Mouse (Mus musculus) ZHBTc4 (cell line): ENCODE measurements around the gene Dynlt1a.
A peak's percentile ranks its signal among the peaks of the same experiment; 100 is the strongest.
"Not testable (repeated sequence)": the region's sequence is repeated elsewhere in the genome, so short reads cannot be mapped to it uniquely, and the experiment has no call there.

ENCODE experiments used
- DNase-seq: peaks from one replicate; pipeline ENCODE4 v3.0.0-alpha.2; 2011; ENCODE audit warnings: low read depth, low spot score

The Dynlt1a gene

DNA sequence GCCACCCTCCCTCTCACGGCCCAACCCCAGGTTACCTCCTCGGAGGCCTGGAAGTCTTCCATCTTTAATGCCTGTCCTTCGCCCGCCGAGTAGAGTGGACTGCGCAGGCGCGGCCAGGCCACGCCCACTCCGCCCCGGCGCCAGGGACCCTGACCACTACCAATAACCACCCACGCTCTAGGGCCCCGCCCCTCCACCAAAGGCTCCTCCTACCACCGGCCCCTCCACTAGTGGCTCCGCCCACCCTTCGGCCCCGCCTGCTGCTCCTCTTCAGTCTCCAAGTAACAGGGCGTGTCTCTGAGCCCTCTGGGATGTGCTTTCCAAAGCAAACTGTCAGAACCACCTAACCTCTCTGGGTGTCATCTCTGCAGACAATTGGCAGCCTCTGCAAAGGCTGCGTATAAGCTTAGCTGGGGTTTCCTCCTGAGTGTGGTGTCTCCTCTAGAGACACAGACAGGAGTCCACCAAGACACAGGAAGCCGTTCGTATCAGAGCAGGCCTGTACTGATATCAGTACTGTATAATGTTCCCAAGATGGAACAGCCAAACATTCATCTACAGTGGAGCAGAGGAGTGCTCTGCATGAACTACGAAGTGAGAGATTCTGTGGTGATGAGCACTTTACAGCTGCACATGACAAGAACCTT is at the start of gene Dynlt1a:
Gene Dynlt1a, minus strand, starts transcription at position 162 of the 647 bp plus-strand sequence.
- DNase-seq = peak; percentile 98

DNA sequence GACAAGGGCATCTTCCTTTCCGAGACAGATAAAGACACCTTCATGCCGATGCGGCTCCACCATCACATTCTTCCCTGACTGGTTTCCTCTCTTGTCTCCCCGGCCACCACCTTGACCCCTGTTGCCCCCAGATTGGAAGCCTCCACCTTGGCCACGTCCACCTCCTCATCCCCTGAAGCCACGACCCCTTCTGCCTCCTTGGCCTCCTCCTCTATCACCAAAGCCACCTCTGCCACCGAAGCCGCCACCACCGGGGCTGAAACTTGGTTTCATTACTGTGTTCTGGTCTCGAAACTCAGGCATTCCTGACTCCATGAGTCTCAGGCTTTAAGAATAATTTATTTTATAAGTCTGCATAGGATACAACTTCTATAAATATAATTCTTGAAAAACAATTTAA is 38.0 kb upstream of the Dynlt1a start:
- not testable (repeated sequence) for DNase-seq

DNA sequence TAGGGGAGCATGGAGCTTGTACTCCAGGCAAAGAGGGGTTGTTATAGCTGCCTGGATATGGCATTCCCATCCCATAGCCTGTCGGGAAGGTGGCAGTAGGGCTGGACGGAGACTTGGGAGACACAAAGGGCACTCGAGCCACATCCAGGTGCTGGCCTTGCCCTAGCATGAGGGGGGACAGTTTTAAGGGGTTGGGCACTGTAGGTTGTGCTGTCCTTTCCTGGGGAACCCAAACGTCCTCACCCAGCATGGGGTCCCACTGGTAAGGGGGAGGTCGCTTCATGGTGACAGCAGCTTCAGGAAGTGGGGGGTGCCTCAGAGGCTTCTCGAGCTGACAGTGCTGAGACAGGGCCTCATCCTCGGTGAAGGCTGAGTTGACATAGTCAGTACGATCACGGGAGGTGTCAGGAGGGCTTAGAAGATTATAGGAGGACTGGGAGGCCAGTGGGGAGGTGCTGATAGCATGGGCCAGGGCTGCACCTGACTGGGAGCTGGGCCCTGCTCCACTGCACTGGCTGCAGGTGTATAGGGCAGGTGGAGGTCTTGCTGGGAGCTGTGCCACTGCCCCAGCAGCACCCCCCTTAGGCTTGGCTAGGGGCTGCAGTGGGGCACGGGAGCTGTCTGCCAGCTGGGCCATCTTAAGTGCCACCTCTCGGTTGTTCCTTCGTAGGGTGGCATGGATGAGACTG is 25.4 kb upstream of the Dynlt1a start:
- not testable (repeated sequence) for DNase-seq

- DNase-seq = not testable (repeated sequence)
Observed at GRCm38 (mm10) chr17:6328997-6329396, 11.7 kb upstream of the Dynlt1a start.

DNA sequence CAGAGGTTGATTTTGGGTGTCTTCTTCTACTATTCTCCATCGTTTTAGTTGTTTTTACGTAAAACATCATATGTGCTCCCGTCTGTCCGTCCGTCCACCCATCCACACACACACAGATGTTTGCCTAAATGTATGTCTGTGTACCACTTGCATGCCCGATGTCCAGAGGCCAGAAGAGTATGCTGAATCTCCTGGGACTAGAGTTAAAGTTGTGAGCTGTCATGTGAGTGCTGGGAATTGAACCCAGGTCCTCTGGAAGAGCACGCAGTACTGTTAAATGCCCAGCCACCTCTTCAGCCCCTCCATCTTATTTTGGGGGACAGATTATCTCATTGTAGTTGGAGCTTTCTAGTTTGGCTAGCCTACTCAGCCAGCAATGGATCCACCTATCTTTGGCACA is 10.3 kb upstream of the Dynlt1a start:
- not testable (repeated sequence) for DNase-seq

- DNase-seq = not testable (repeated sequence)
Observed at GRCm38 (mm10) chr17:6325543-6325942, 8.2 kb upstream of the Dynlt1a start.

GRCm38 (mm10) chr17:6325021-6325420 is 7.7 kb upstream of the Dynlt1a start:
- not testable (repeated sequence) for DNase-seq

GRCm38 (mm10) chr17:6321778-6322101 is 4.4 kb upstream of the Dynlt1a start:
- not testable (repeated sequence) for DNase-seq

- not testable (repeated sequence) for DNase-seq
Observed at GRCm38 (mm10) chr17:6321081-6321777, 3.9 kb upstream of the Dynlt1a start.

DNA sequence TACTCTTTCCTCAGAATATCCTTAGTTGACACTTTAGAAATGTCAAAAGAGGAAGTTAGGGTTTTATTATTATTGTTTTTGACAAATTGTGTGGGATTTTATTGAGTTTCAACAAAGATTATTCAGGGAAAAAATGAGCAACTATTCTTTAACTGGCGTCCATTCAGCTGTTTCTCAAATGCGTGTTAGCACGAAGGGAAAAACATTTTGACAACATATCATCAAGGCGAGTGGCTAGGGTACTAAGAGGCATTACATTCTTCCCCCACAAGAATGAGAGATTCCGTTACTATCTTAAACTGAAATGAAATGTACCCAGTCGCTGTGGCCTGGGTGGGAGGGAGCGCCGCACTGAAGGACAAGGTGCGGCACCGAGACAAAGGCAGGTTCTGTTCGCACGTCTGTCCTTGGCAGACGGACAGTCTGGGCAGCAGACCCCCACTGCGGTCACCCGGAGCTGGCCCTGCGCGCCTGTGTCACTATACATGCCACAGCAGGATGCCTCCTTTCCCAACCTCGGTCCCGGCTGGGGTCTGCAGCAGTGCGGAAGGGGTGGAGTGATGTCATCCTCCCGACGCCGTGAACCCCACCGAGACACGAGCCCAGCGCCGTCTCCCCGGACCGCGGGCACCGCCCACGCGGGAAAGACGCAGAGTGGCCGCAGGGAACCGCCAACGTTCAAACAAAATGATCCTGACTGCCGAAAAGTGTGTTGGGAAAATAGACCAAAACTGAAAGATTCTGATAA is 747 bp downstream of the Dynlt1a start:
- peak; percentile 3 for DNase-seq

DNA sequence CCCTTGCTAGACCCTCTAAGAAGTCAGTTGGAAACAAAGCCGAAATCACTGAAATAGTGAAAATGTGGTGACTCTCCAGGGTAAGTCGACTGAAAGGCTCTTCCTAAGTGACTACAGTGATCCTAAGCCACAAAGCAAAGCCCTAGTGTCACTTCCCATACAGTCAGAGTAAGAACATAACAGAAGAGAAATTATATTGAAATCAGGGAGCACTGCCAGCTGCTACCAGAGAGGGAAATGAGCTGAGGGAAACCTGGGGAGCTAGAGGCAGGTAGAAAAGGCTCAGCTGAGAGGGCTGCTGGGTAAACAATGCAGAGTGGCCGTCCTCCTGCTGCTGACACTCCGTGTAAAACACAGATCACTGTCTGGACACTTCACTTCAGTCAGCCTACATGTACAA is 1.6 kb downstream of the Dynlt1a start:
- not testable (repeated sequence) for DNase-seq

DNA sequence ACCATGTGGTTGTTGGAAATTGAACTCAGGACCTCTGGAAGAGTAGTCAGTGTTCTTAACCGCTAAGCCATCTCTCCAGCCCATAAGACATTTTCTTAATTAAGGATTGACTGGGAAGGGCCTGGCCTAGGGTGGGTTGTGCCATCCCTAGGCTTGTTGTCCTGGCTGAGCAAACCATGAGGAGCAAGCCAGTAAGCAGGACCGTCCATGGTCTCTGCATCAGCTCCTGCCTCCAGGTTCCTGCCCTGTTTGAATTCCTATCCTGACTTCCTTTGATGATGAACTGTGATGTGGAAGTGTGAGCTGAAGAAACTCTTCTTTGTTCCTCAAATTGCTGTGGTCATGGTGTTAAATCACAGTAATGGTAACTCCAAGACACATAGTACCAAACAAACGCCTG is 2.8 kb downstream of the Dynlt1a start:
- not testable (repeated sequence) for DNase-seq

- DNase-seq = peak; percentile 67
Observed at GRCm38 (mm10) chr17:6312755-6313154, 4.5 kb downstream of the Dynlt1a start.

- not testable (repeated sequence) for DNase-seq
Observed at GRCm38 (mm10) chr17:6311716-6312115, 5.6 kb downstream of the Dynlt1a start.

- not testable (repeated sequence) for DNase-seq
Observed at GRCm38 (mm10) chr17:6306503-6306902, 10.8 kb downstream of the Dynlt1a start.

DNA sequence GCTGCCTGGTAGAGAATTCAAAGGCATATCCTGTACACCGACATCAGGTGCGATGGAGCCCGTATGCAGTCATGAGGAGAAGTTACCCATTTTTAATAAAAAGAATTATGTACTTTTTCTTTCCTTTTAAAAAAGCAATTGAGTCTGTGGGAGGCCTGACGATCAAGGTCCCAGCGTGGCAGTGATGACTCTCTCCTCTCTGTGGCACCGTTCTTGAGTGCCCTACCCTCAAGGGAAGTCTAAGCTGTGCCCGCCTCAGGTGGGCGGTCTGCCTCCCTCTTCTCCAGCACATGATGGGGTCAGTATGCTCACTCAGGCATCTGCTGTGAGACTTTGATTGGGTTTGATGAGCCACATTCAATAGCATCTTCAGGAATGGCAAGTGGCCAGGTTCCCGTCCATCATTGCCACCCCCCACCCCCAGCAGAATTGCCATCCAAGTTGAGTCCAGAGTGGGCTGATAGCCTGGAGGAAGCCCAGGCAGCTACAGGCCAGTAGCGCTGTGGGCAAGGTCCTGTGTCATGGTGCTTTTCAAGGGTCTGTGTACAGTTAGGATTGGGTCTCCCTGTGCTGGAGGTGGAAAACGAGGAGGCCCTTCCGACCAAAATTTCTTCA is 11.5 kb downstream of the Dynlt1a start:
- not testable (repeated sequence) for DNase-seq

DNA sequence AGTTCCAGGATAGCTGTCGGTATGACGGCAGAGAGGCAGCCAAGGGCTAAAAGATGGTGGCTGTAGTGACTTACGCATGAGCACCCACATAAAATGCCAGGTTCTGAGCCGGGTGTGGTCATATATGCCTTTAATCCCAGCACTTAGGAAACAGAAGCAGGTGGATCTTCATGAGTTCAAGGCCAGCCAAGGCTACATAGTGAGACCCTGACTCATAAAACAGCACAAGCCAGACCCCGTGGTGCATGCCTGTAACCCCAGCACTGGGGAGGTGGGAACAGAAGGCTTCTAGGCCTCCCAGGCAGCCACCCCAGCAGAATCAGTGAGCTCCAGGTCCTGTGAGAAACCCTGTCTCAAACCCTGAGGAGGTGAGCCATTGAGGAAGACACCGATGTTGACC is 12.4 kb downstream of the Dynlt1a start:
- not testable (repeated sequence) for DNase-seq

GRCm38 (mm10) chr17:6300190-6300863 is 17.0 kb downstream of the Dynlt1a start:
- not testable (repeated sequence) for DNase-seq

- not testable (repeated sequence) for DNase-seq
Observed at GRCm38 (mm10) chr17:6297060-6297795, 20.1 kb downstream of the Dynlt1a start.

DNA sequence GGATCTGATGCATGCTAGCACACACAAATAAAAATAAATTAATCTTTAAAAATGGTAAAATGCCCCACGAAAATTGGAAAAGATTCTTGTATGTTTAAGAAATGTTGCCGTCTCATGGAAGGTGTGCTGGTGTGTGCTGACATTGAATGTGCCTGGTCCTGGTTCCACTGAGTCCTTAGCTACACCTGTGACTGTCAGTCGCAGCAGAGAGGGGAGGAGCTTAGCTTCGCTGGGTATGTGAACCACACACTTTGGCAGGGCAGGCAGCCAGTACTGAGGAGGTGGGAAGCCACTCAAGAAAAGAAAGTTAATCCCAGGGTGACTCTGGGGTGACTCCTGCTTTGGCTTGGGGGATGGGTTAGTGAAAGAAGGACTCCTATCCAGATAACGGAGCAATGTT is 23.4 kb downstream of the Dynlt1a start:
- not testable (repeated sequence) for DNase-seq
